Mouse (Mus musculus) liver, postnatal 0 days (tissue): ENCODE results near the gene Prr5l.

Experiments
- CTCF ChIP-seq: sonication (generic); IDR thresholded peaks from 2 replicates; pipeline ENCODE4 v1.5.1; 2016; ENCODE audit warnings: antibody characterized with exemption, low read depth
- EP300 ChIP-seq: IDR thresholded peaks from 2 replicates; pipeline ENCODE4 v1.6.1; 2016; ENCODE audit warnings: antibody characterized with exemption, low read depth, mild to moderate bottlenecking

- TF ChIP-seq CTCF (no peak), EP300 (no peak)
These were observed 85.0 kb downstream of the Prr5l start for GRCm38 (mm10) chr2:101797901-101798250.
